Mouse (Mus musculus) liver, embryonic 14.5 days (tissue): ENCODE measurements at regions not wholly inside any gene's neighbourhood (a gene's known extent, or its start where the extent isn't known, plus 50 kb on each side); places are given as distances from the start of the nearest gene placed in this dataset.

Experiments used
- ATAC-seq: fragments of 200-750 bp; cut with Nextera tagmentation; 2 replicates; pipeline ENCODE4 v1.8.0; 2017; ENCODE audit warnings: moderate number of reproducible peaks, mild to moderate bottlenecking, moderate library complexity; ENCODE audit not compliant: insufficient read depth
- DNase-seq, 3 experiments: peaks; one replicate each; pipeline ENCODE4 v3.0.0-alpha.2; 2012 to 2013; ENCODE audit warnings: low read depth in 3 of 3, low spot score in 3 of 3
- H3K27ac ChIP-seq: fragments of 300-500 bp; sonication (generic); 2 replicates; pipeline ENCODE4 v1.5.1; 2014; ENCODE audit warnings: moderate library complexity, mild to moderate bottlenecking, control low read depth, inconsistent platforms
- H3K27me3 ChIP-seq: fragments of 300-500 bp; sonication (generic); 2 replicates; pipeline ENCODE4 v1.6.1; 2014; ENCODE audit warnings: mild to moderate bottlenecking, low read length, moderate library complexity; ENCODE audit not compliant: control insufficient read depth, insufficient read depth
- H3K36me3 ChIP-seq: fragments of 300-500 bp; sonication (generic); replicated peaks from 2 replicates; pipeline ENCODE4 v1.6.1; 2014; ENCODE audit warnings: low read depth; ENCODE audit not compliant: control insufficient read depth, insufficient read depth
- H3K4me1 ChIP-seq, 2 experiments: fragments of 200-500 bp in 1 of 2; fragments of 300-500 bp in 1 of 2; sonication (generic) in 1 of 2; replicated peaks; 2 replicates each; pipeline ENCODE4 v1.6.1; 2012 to 2014; ENCODE audit warnings: antibody characterized with exemption in 1 of 2, inconsistent platforms in 1 of 2, low read length in 1 of 2; ENCODE audit not compliant: control insufficient read depth in 2 of 2, insufficient read depth in 2 of 2
- H3K4me2 ChIP-seq: fragments of 300-500 bp; sonication (generic); 2 replicates; pipeline ENCODE4 v1.6.1; 2014; ENCODE audit warnings: low read depth, mild to moderate bottlenecking, control low read depth, moderate library complexity
- H3K4me3 ChIP-seq, 2 experiments: fragments of 200-500 bp in 1 of 2; fragments of 300-500 bp in 1 of 2; sonication (generic) in 1 of 2; 2 replicates each; pipeline ENCODE4 v1.5.1; 2012 to 2014; ENCODE audit warnings: low read depth in 2 of 2, low read length in 2 of 2, mild to moderate bottlenecking in 2 of 2, control low read depth in 1 of 2, inconsistent platforms in 1 of 2, moderate library complexity in 1 of 2; ENCODE audit not compliant: insufficient read depth in 1 of 2
- H3K9ac ChIP-seq: fragments of 300-500 bp; sonication (generic); replicated peaks from 2 replicates; pipeline ENCODE4 v1.6.1; 2014; ENCODE audit warnings: mild to moderate bottlenecking, control low read depth, moderate library complexity
- H3K9me3 ChIP-seq: fragments of 300-500 bp; sonication (generic); 2 replicates; pipeline ENCODE4 v1.6.1; 2016; ENCODE audit warnings: low read length, mixed read lengths; ENCODE audit not compliant: control insufficient read depth
- CTCF ChIP-seq: IDR thresholded peaks from 2 replicates; pipeline ENCODE4 v1.5.1; 2016; ENCODE audit warnings: antibody characterized with exemption, low read depth, control low read depth
- EP300 ChIP-seq: IDR thresholded peaks from 2 replicates; pipeline ENCODE4 v1.6.1; 2016; ENCODE audit warnings: antibody characterized with exemption, low read depth
- WGBS: fragments of 180-500 bp; shearing (Covaris S2); extraction: QIAGEN DNeasy Blood & Tissue Kit; methylation state at CpG from one replicate; pipeline ENCODE4 v1.1.7; 2014; ENCODE audit not compliant: insufficient replicate concordance; 5-methylcytosine and 5-hydroxymethylcytosine counted together

GRCm38 (mm10) chr15:63400445-63400844 is 444.5 kb downstream of the Gsdmc2 start:
- ATAC-seq (no peak), DNase-seq (no peak)
- Histone ChIP-seq H3K9ac (no peak overlapping the region), H3K27ac (no peak overlapping the region), H3K4me1 (no peaks in the 10 kb centered on the region), H3K4me3 (no peak overlapping the region), H3K27me3 (no peaks in the 10 kb centered on the region), H3K9me3 (no peaks in the 10 kb centered on the region), H3K36me3 (no peaks in the 10 kb centered on the region), H3K4me2 (no peak overlapping the region)
- no peak for TF ChIP-seq EP300
- TF ChIP-seq CTCF: no peak
- 51% methylated on average over 3 of the region's 3 CpGs for WGBS

DNA sequence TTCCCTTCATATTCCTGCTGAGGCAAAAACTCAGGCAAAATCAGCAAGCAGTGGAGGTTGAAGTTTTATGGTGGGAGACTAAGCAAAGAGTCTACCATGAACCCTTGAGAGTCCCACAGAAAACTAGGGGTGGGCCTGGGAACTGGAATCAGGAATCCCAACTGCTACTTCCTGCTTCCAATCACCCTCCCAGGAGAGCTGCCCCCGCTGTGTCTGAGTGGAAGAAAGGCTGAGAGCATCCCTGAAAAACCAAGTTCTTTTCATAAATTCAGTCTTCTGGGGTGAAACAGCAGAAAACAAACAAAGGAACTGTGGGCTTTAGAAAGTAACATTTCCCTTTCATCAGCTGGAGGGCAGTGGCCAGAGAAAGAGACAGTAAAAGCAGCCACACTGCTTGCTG is 445.0 kb downstream of the Gsdmc2 start:
- DNase-seq: no peak
- Histone ChIP-seq H3K9ac (no peak overlapping the region), H3K4me1 (no peaks in the 10 kb centered on the region), H3K9me3 (no peaks in the 10 kb centered on the region), H3K27me3 (no peaks in the 10 kb centered on the region), H3K4me3 (no peak overlapping the region), H3K4me2 (no peak overlapping the region), H3K36me3 (no peaks in the 10 kb centered on the region), H3K27ac (no peak overlapping the region)
- 58% methylated on average over 1 of the region's 1 CpGs for WGBS
- ATAC-seq: no peak
- no peak for TF ChIP-seq CTCF
- no peak for TF ChIP-seq EP300

- Histone ChIP-seq H3K4me2 (no peak overlapping the region), H3K9me3 (no peaks in the 10 kb centered on the region), H3K27me3 (no peaks in the 10 kb centered on the region), H3K27ac (no peak overlapping the region), H3K9ac (no peak overlapping the region), H3K4me1 (no peaks in the 10 kb centered on the region), H3K36me3 (no peaks in the 10 kb centered on the region), H3K4me3 (no peak overlapping the region)
- ATAC-seq (no peak), DNase-seq (no peak)
- TF ChIP-seq CTCF (no peak), EP300 (no peak)
- 72% methylated on average over 3 of the region's 3 CpGs for WGBS
Observed at GRCm38 (mm10) chr15:63397485-63397884, 447.5 kb downstream of the Gsdmc2 start.

DNA sequence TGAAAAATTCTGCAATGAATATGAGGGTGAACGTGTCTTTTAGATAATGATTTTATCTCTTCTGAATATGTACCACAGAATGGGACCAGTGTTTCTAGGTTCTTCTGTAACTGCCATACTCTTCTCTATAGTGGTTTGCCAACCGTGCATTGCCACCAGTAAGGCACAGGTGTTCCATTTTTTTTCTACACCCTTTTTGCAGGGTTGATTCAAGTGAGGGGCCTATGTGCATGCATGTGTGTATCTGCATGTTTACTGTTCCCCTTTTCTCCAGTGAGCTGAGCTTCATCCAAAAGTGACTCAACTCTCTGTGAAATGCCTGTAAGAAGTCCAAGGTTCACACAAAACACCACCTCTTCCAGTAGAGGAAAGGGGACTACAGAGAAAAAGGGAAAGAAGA is 467.7 kb downstream of the Gsdmc2 start:
- H3K9me3 ChIP-seq: no peaks in the 10 kb centered on the region
- no peak overlapping the region for H3K4me2 ChIP-seq
- DNase-seq (no peak), ATAC-seq (no peak)
- H3K4me3 ChIP-seq: no peak overlapping the region
- 39% methylated on average over 2 of the region's 2 CpGs for WGBS
- H3K9ac ChIP-seq: no peak overlapping the region
- no peaks in the 10 kb centered on the region for H3K36me3 ChIP-seq
- TF ChIP-seq EP300 (no peak), CTCF (no peak)
- no peak overlapping the region for H3K27ac ChIP-seq
- no peaks in the 10 kb centered on the region for H3K27me3 ChIP-seq
- no peaks in the 10 kb centered on the region for H3K4me1 ChIP-seq

GRCm38 (mm10) chr15:63371328-63372023 is 473.5 kb downstream of the Gsdmc2 start:
- no peaks in the 10 kb centered on the region for H3K9me3 ChIP-seq
- H3K4me2 ChIP-seq: no peak overlapping the region
- TF ChIP-seq CTCF: no peak
- TF ChIP-seq EP300: no peak
- H3K9ac ChIP-seq: no peak overlapping the region
- H3K4me1 ChIP-seq: no peaks in the 10 kb centered on the region
- H3K36me3 ChIP-seq: no peaks in the 10 kb centered on the region
- no peak overlapping the region for H3K27ac ChIP-seq
- DNase-seq (no peak), ATAC-seq (no peak)
- WGBS: 55% methylated on average over 4 of the region's 4 CpGs
- no peak overlapping the region for H3K4me3 ChIP-seq
- no peaks in the 10 kb centered on the region for H3K27me3 ChIP-seq
